Mouse (Mus musculus) cerebellum, adult 9-11 months (tissue): Measurements from ENCODE around the gene Kdm5c.

Source experiments
- DNase-seq: peaks from one replicate; pipeline ENCODE4 v3.0.0; 2022

The Kdm5c gene

GRCm38 (mm10) chrX:152306224-152306623, 73.4 kb downstream of the Kdm5c start:
- DNase-seq: no peak

GRCm38 (mm10) chrX:152307371-152307770, 74.6 kb downstream of the Kdm5c start:
- DNase-seq: no peak

DNA sequence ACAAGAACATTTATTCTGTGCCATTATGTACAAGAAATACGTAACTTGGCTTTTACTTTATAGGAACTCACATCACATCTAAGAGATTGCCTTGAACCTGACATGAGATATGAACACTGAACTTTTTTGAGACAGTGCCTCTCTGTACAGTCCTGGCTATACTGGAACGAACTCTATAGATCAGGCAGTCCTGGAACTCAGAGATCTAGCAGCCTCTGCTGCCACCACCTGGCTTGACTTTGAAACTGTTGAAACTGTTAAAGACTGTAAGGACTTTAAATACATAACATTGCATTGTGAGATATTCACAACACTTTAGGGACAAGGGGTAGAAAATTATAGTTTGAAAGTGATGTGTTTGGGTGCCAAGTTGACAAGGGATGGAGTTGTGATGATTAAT, 75.1 kb downstream of the Kdm5c start:
- DNase-seq: no peak

GRCm38 (mm10) chrX:152320535-152320934, 87.7 kb downstream of the Kdm5c start:
- DNase-seq: no peak

- no peak for DNase-seq
These were observed 90.0 kb downstream of the Kdm5c start for GRCm38 (mm10) chrX:152322776-152323175.

DNA sequence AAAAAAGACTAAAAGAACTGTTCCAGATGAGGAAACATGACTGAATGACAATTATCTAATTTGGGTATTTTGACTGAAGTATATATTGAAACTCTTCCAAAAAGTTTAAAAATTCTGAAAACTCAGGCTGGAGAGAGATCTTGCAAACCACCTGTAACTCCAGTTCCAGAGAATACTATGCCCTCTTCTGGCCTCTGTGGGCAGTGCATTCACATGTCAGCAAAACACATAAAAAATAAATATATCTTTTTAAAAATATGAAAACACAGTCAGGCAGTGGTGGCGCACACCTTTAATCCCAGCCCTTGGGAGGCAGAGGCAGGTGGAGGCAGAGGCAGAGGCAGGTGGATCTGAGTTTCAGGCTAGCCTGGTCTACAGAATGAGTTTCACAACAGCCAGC, 90.8 kb downstream of the Kdm5c start:
- DNase-seq: no peak
